Mouse (Mus musculus) heart, adult 2 months (tissue): ENCODE results near the gene Ccdc114.

ENCODE experiments used
- CTCF ChIP-seq: fragments of 200-600 bp; IDR thresholded peaks from 2 replicates; pipeline ENCODE4 v1.8.1; 2022; ENCODE audit warnings: antibody characterized with exemption, mild to moderate bottlenecking, moderate library complexity
- EP300 ChIP-seq: fragments of 200-500 bp; IDR thresholded peaks from 2 replicates; pipeline ENCODE4 v1.6.1; 2011; ENCODE audit warnings: low read depth, low read length, control low read depth; ENCODE audit not compliant: insufficient read depth

DNA sequence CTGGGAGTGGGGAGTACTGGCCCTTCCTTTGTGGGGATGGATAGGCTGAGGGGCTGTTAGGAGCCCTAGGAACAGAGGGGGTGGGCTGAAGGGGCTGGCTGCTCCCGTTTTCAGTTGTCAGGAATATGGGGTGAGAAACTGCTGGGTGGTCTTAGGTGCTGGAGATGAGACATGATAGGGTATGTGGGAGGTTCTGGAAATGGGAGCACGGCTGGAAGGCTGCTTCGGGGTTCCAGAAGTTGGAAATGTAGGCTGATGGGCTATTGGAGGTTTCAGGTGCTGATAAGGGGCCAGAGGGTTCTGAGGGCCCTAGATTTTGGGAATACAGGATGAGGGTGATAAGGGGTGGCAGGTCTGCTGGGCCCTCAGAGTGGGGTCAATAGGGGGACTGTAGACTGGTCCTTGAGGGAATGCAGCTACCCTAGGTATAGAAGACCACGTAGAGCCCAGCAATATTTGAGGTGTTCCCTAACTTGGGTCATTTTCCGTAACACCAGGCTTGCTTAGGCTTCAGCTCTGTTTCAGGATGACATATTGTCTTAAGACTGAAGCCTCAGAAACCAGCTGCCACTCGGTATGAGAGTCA is 27.8 kb upstream of the Ccdc114 start:
- TF ChIP-seq CTCF (no peak), EP300 (no peak)
